Mouse (Mus musculus) testis, adult 2 months (tissue): ENCODE data around the gene Mrpl42.

Experiments
- CTCF ChIP-seq: fragments of 200-500 bp; IDR thresholded peaks from 2 replicates; pipeline ENCODE4 v1.5.1; 2012; ENCODE audit warnings: low read depth, mild to moderate bottlenecking, inconsistent platforms, low read length, moderate library complexity; ENCODE audit not compliant: control insufficient read depth, insufficient read depth, insufficient replicate concordance
- POLR2A ChIP-seq: fragments of 200-500 bp; IDR thresholded peaks from 2 replicates; pipeline ENCODE4 v1.6.1; 2012; ENCODE audit warnings: low read depth, mild to moderate bottlenecking, inconsistent platforms, low read length, moderate library complexity; ENCODE audit not compliant: control insufficient read depth

DNA sequence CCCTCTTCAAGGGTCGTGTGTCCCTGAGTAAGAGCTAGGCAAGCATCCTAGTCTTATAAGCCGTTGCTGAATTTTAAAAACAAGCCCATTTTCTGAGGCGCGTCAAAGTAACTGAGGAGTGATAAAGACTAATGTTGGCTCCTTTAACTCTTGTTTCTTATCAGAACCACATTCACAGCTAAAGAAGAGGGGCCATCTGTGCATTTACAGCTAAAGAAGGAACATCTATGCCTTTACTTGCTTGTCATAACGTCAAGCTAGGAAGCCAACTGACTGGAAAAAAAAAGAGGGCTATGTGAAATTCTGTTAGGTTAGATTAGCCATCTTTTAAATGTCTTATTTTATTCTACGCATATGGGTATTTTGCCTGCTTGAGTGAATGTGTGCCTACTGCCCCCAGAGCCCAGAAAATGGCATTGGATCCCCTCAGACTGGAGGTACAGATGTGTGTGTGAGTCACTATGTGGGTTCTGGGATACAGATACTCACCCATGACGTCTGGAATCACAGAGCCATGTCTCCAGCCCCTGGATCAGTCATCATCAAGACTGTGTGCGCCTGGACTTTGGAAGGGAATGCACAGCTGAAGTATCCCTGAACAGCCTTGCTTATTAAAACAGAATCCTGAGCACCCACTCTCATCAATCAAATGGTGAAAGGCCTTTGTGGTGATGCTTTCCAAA, 44.2 kb downstream of the Mrpl42 start:
- no peak for TF ChIP-seq CTCF
- TF ChIP-seq POLR2A: no peak
